Mouse (Mus musculus): ENCODE data around the gene Usp22.

GRCm38 (mm10) chr11:61220156-61220881 lies 45.5 kb upstream of the Usp22 start:
- no peak for TF ChIP-seq ZC3H11A (IDR thresholded peaks at IDR 0.05; ENCODE audit: borderline replicate concordance, low read depth, low read length)
- no peak for TF ChIP-seq CHD2 (IDR thresholded peaks at IDR 0.05; ENCODE audit: low read depth, low read length)
- TF ChIP-seq MAFK (IDR thresholded peaks at IDR 0.05; ENCODE audit: insufficient read depth, low read depth, low read length), result no peak
